Mouse (Mus musculus) forebrain, embryonic 12.5 days (tissue): ENCODE measurements around the gene Ankle2. TPM values are rescaled to one million over a fixed set of nuclear protein-coding genes. Genes with fewer than 3 reads are reported as not detected.

Experiments used
- ATAC-seq: fragments of 200-750 bp; cut with Nextera tagmentation; 2 replicates; pipeline ENCODE4 v1.8.0; 2017; ENCODE audit warnings: moderate TSS enrichment; ENCODE audit not compliant: low FRiP score
- H3K27ac ChIP-seq: fragments of 300-500 bp; sonication (generic); 2 replicates; pipeline ENCODE4 v1.5.1; 2016; ENCODE audit warnings: mild to moderate bottlenecking
- H3K27me3 ChIP-seq: fragments of 300-500 bp; sonication (generic); 2 replicates; pipeline ENCODE4 v1.6.1; 2016; ENCODE audit warnings: mild to moderate bottlenecking
- H3K36me3 ChIP-seq: fragments of 300-500 bp; sonication (generic); replicated peaks from 2 replicates; pipeline ENCODE4 v1.6.1; 2016; ENCODE audit warnings: mild to moderate bottlenecking
- H3K4me1 ChIP-seq: fragments of 300-500 bp; sonication (generic); 2 replicates; pipeline ENCODE4 v1.6.1; 2016
- H3K4me2 ChIP-seq: fragments of 300-500 bp; sonication (generic); 2 replicates; pipeline ENCODE4 v1.6.1; 2016; ENCODE audit warnings: mild to moderate bottlenecking, moderate library complexity
- H3K4me3 ChIP-seq: fragments of 300-500 bp; sonication (generic); replicated peaks from 2 replicates; pipeline ENCODE4 v1.5.1; 2016; ENCODE audit warnings: mild to moderate bottlenecking
- H3K9ac ChIP-seq: fragments of 300-500 bp; sonication (generic); 2 replicates; pipeline ENCODE4 v1.6.1; 2016; ENCODE audit warnings: mild to moderate bottlenecking
- H3K9me3 ChIP-seq: fragments of 300-500 bp; sonication (generic); 2 replicates; pipeline ENCODE4 v1.6.1; 2016
- WGBS: fragments of 180-500 bp; shearing (Covaris S2); methylation state at CpG from one replicate; pipeline ENCODE4 v1.1.7; 2016; 5-methylcytosine and 5-hydroxymethylcytosine counted together
- polyA plus RNA-seq: library from polyadenylated mRNA; unstranded; fragments of >200 nt; fragmentation: Nextera tagmentation; extraction: Ambion mirVana; gene quantifications from 2 replicates; pipeline ENCODE4 v1.2.1, GENCODE M21; 2016

Gene Ankle2
- polyA plus RNA-seq, 1 experiment from 2014 or later, result 37.3 TPM

DNA sequence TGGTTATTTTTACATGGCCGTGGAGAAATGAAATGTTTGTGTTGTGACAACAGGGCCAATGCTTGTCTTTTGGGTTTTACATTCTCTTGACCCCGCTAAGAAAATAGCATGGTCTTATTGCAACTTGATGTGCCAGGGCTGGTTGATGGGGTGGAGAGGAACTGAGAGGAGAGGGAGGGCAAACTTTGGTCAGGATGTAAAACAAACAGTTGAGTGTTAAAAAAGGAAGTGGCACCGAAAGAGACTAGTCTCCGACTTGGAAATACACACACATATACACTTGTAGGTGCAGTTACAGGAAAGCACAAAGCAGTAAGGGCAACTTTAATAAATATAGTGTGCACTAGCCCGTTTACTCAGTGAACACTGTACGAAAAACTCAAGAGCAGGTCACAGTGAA is 1.5 kb downstream of the Ankle2 start:
- 93% methylated on average over 6 of the region's 6 CpGs for WGBS
- H3K4me3 ChIP-seq, result peak overlapping the region; percentile 97; the same call in 1 of the 2 replicates

DNA sequence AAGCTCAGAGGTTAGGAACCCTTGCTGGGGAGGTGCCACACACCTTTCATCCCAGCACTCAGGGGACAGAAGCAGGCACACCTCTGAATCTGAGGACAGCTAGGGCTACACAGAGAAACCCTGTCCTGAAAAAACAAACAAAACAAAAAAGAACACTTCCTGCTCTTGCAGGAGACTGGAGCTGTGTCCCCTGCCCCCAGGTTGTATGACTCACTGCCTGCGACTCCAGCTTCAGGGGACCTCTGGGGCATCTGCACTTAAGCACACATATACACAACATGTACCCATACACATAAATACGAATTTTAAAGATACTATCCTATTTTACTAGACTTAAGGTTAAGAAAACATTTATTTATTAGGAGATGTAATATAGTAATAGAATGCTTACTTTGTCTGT is 13.3 kb downstream of the Ankle2 start:
- H3K4me1 ChIP-seq, result no peaks in the 10 kb centered on the region
- peaks cover 84% of the 10 kb centered on the region for H3K36me3 ChIP-seq
- H3K9me3 ChIP-seq, result no peaks in the 10 kb centered on the region
- no peak overlapping the region for H3K27ac ChIP-seq
- no peak for ATAC-seq
- no peak overlapping the region for H3K9ac ChIP-seq
- no peak overlapping the region for H3K4me2 ChIP-seq
- H3K27me3 ChIP-seq, result no peaks in the 10 kb centered on the region
- H3K4me3 ChIP-seq, result no peak overlapping the region
- 81% methylated on average over 2 of the region's 2 CpGs for WGBS

More for the DNA sequence above, 1.5 kb downstream of the Ankle2 start:
- no peak for ATAC-seq
- H3K9me3 ChIP-seq, result no peaks in the 10 kb centered on the region
- H3K27me3 ChIP-seq, result no peaks in the 10 kb centered on the region
- peaks cover 22% of the 10 kb centered on the region for H3K4me1 ChIP-seq
- no peak overlapping the region for H3K27ac ChIP-seq
- peaks cover 27% of the 10 kb centered on the region for H3K36me3 ChIP-seq
- peak overlapping the region; percentile 66 for H3K4me2 ChIP-seq
- no peak overlapping the region for H3K9ac ChIP-seq

DNA sequence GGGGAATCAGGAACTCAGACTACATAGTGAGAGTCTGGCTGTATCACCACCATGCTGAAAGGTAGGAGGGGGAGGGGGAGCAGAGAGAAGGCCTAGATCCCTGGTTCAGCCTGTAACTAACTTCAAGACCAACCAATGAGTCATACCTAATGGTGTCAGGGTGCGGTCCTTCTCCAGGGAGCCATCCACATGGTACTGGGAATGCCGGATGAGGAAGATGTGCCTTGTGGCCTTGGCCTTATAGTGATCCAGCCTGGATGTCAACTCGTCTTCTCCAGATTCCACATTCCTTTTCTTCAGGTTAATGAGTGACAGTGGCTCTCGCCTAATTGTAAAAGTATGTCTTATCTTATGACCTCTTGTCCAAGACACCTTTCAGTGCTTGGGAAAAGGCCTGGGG is 36.1 kb downstream of the Ankle2 start:
- WGBS, result 94% methylated on average over 4 of the region's 4 CpGs
- H3K4me1 ChIP-seq, result peaks cover 9% of the 10 kb centered on the region
- H3K4me2 ChIP-seq, result no peak overlapping the region
- H3K27me3 ChIP-seq, result no peaks in the 10 kb centered on the region
- H3K4me3 ChIP-seq, result no peak overlapping the region
- H3K9me3 ChIP-seq, result no peaks in the 10 kb centered on the region
- H3K9ac ChIP-seq, result no peak overlapping the region
- H3K27ac ChIP-seq, result no peak overlapping the region
- peaks cover 45% of the 10 kb centered on the region for H3K36me3 ChIP-seq
- ATAC-seq, result no peak

DNA sequence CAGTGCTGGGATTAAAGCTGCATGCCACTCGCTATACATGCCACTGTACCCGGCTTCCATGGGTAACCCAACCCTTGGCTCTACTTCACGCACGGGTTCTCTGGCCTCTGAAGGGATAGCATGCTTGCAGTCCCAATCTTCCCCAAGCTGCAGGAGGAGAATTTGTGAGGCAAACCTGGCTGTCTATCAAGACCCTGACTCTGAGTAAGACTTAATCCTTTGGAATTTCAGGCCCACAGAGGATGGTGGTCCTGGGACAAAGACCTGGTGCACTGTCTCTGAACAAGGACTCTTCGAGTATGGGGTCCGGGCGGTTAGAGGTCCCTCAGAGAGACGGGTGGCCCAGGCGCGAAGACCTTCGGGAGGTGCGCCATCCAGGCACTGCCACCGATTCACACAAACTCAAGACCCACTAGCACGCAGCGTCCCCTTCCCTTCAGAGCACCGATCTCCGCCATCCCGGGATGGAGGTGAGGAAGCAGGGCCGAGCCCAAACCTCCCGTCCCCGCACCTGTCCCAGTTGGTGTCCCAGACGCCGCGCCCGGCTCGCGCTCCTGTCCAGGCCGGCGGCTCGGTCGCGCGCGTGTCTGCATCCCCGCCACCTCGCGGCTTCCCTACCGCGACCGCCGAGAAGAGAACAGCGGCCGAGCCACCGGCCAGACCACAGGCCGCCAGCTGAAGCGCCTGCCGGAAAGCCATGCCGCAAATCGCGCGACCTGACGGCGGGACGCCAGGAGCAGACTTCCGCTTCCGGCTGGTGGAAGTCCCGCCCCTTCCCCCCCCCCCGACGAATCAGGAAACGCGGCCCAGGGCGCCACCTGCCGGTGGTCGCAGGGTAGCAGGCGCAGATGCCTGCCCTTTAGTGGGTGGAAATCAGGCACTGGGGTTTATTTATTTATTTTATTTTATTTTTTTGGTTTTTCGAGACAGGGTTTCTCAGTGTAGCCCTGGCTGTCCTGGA is 38.6 kb downstream of the Ankle2 start, which contains the start of gene Pgam5:
TSS of gene Pgam5 (minus strand) at position 773 of the 961 bp plus-strand sequence.
- Histone ChIP-seq H3K4me1 (peaks cover 9% of the 10 kb centered on the region), H3K9ac (peak within 1 kb of the TSS; percentile 90), H3K27me3 (no peaks in the 10 kb centered on the region), H3K27ac (peak within 1 kb of the TSS; percentile 74), H3K36me3 (peaks cover 31% of the 10 kb centered on the region), H3K9me3 (no peaks in the 10 kb centered on the region), H3K4me2 (peak within 1 kb of the TSS; percentile 96), H3K4me3 (peak within 1 kb of the TSS; percentile 97)
- WGBS, result under 1% methylated on average over 59 of the region's 66 CpGs
- ATAC-seq, result peak; percentile 86

DNA sequence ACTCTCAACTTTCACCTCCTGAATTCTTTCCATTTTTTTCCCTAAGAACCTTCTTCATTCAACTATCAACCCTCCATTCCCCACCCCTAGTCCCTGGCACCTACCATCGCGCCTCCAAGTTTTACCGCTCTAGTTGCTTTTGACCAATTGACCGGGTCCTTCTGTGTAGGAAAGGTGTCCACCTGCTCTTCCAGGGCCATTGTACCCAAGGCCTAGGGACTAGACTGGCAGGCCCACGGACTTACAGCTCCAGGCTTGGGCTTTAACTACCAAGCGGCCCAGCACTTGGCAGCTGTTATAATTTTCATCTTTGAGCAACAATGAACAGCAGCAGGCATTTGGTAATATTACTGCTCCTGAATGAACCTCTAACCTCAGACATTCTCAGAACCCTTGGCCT is 39.4 kb downstream of the Ankle2 start:
- no peak overlapping the region for H3K27ac ChIP-seq
- H3K4me3 ChIP-seq, result no peak overlapping the region
- H3K4me1 ChIP-seq, result peaks cover 9% of the 10 kb centered on the region
- H3K4me2 ChIP-seq, result no peak overlapping the region; the same call in 1 of the 2 replicates
- peak; percentile 31; the same call in 1 of the 2 replicates for ATAC-seq
- no peaks in the 10 kb centered on the region for H3K27me3 ChIP-seq
- WGBS, result 90% methylated on average over 6 of the region's 6 CpGs
- H3K9ac ChIP-seq, result no peak overlapping the region
- peaks cover 23% of the 10 kb centered on the region for H3K36me3 ChIP-seq
- H3K9me3 ChIP-seq, result no peaks in the 10 kb centered on the region

DNA sequence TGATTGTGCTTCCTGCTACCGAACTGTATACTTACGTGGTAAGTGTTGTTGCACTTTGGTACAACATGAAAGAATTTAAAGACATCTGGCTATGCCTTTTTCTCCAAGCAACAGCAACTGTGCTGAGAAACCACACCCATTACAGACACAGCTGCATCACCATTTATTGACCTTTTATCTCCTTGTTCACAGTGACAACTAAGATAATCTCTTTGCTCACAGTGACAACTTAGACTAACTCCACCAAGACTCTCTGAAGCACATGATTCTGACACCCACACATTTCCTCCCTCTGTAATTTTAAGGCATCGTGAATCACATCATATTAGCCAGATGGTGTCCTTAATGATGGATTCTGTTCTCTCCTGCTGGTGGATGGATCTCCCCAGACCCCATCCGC is 43.3 kb downstream of the Ankle2 start:
- H3K4me1 ChIP-seq, result peaks cover under 1% of the 10 kb centered on the region; the same call in 1 of the 2 replicates
- WGBS, result 84% methylated on average over 4 of the region's 4 CpGs
- no peaks in the 10 kb centered on the region for H3K9me3 ChIP-seq
- no peak overlapping the region for H3K4me2 ChIP-seq
- no peaks in the 10 kb centered on the region for H3K27me3 ChIP-seq
- ATAC-seq, result no peak
- H3K4me3 ChIP-seq, result no peak overlapping the region
- no peaks in the 10 kb centered on the region for H3K36me3 ChIP-seq
- no peak overlapping the region for H3K9ac ChIP-seq
- no peak overlapping the region for H3K27ac ChIP-seq

DNA sequence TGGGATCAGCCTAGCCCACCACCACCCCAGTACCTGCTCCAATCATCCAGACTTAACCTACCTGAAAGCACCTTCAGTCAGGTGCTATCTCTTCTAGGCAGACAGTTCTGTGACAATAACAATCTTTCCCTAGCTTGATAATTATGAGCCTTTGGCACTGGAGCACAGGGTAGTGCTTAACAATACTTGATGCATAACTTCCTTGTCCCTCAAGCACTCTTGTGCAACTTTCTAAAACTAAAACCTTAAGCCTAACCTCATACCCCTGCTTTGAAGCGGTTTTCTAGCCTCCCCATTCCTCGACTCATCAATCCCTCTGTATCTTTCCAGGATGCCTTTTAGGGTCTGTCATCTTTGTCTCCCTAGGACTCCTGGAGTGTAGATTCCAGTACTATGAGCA is 44.0 kb downstream of the Ankle2 start:
- H3K27ac ChIP-seq, result no peak overlapping the region
- no peak overlapping the region for H3K4me3 ChIP-seq
- H3K9me3 ChIP-seq, result no peaks in the 10 kb centered on the region
- ATAC-seq, result no peak
- H3K27me3 ChIP-seq, result no peaks in the 10 kb centered on the region
- WGBS, result 68% methylated on average over 2 of the region's 2 CpGs
- no peak overlapping the region for H3K9ac ChIP-seq
- H3K4me1 ChIP-seq, result no peaks in the 10 kb centered on the region
- no peaks in the 10 kb centered on the region for H3K36me3 ChIP-seq
- no peak overlapping the region for H3K4me2 ChIP-seq

DNA sequence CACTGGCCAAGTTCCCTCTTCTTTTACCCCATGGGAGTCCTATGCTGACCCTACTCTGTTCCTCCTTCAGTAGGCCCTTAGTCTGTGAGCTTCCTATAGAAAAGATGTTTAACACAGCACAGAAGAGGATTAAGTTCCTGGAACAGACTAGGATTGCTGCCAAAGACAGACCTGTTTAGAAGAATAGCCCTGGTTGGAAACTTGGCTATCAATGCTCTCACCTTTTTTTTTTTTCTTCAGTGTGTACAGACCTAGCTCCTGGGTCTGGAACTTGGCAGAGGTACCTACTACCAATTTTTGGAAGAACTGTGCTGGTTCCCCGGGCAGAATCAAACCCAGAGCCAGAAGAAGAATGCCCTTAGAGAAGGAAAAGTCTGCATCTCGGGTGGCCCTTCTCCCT is 45.6 kb downstream of the Ankle2 start:
- H3K4me1 ChIP-seq, result no peaks in the 10 kb centered on the region
- no peaks in the 10 kb centered on the region for H3K27me3 ChIP-seq
- H3K36me3 ChIP-seq, result no peaks in the 10 kb centered on the region
- 86% methylated on average over 2 of the region's 2 CpGs for WGBS
- no peak for ATAC-seq
- no peak overlapping the region for H3K27ac ChIP-seq
- H3K9me3 ChIP-seq, result no peaks in the 10 kb centered on the region
- H3K4me2 ChIP-seq, result no peak overlapping the region
- no peak overlapping the region for H3K9ac ChIP-seq
- no peak overlapping the region for H3K4me3 ChIP-seq

DNA sequence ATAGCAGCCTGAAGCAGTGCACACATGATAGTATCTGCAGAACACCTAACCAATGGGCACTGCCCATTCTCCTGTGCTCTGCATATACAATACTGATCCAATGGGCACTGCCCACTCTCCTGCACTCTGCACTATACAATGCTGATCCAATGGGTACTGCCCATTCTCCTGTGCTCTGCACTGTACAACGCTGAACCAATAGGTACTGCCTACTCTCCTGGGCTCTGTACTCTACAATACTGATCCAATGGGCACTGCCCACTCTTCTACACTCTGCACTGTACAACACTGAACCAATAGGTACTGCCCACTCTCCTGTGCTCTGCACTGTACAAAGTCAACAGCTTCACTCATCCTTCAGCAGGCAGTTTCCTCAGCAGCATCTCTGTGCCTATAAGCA is 46.1 kb downstream of the Ankle2 start:
- WGBS, result 91% methylated on average over 1 of the region's 1 CpGs
- no peak overlapping the region for H3K27ac ChIP-seq
- H3K9me3 ChIP-seq, result no peaks in the 10 kb centered on the region
- H3K4me3 ChIP-seq, result no peak overlapping the region
- no peaks in the 10 kb centered on the region for H3K27me3 ChIP-seq
- no peaks in the 10 kb centered on the region for H3K36me3 ChIP-seq
- ATAC-seq, result no peak
- H3K4me1 ChIP-seq, result no peaks in the 10 kb centered on the region
- no peak overlapping the region for H3K9ac ChIP-seq
- no peak overlapping the region for H3K4me2 ChIP-seq

DNA sequence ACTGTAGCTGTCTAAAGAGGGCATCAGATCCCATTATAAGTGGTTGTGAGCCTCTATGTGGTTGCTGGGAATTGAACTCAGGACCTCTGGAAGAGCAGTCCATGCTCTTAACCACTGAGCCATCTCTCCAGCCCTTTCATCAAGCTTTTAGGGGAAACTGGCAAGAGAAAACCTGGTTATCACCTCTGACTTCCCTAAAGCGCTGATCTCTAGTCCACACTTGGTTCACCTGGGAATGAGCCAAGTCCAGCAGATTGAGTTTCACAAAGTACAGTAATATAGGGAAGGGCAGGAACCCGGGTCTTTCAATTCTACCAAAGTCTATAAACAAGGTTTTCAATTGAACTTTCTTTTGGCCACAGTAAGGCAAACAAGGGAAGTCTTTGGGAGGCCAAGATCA is 51.2 kb downstream of the Ankle2 start:
- H3K4me3 ChIP-seq, result no peak overlapping the region
- peaks cover 10% of the 10 kb centered on the region for H3K4me1 ChIP-seq
- H3K27ac ChIP-seq, result no peak overlapping the region
- H3K36me3 ChIP-seq, result no peaks in the 10 kb centered on the region
- no peaks in the 10 kb centered on the region for H3K9me3 ChIP-seq
- 84% methylated on average over 2 of the region's 2 CpGs for WGBS
- H3K9ac ChIP-seq, result no peak overlapping the region
- no peak for ATAC-seq
- H3K4me2 ChIP-seq, result no peak overlapping the region
- peaks cover 20% of the 10 kb centered on the region for H3K27me3 ChIP-seq

DNA sequence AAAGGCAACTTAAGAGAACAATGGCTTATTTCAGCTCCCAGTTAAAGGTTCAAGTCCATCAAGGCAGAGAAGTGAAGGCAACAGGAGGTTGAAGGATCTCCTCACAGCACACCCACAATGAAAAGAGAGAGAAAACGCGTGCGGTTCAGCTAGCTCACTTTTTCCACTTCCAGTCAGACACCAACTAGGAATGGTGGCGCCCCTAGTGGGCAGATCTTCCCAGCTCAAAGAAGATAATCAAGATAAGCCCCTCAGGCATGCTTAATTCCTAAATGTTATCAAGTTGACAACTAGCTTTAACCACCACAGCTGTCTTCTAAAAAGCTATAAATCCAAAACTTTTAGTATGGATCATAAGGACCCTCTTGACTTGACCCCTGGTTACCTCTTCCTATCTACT is 53.7 kb downstream of the Ankle2 start:
- H3K27me3 ChIP-seq, result peaks cover 20% of the 10 kb centered on the region
- H3K36me3 ChIP-seq, result peaks cover 5% of the 10 kb centered on the region
- WGBS, result 9% methylated on average over 4 of the region's 4 CpGs
- no peak overlapping the region for H3K27ac ChIP-seq
- H3K4me1 ChIP-seq, result peaks cover 18% of the 10 kb centered on the region
- no peak overlapping the region for H3K9ac ChIP-seq
- ATAC-seq, result no peak
- H3K9me3 ChIP-seq, result no peaks in the 10 kb centered on the region
- no peak overlapping the region for H3K4me3 ChIP-seq
- no peak overlapping the region; the same call in 1 of the 2 replicates for H3K4me2 ChIP-seq

DNA sequence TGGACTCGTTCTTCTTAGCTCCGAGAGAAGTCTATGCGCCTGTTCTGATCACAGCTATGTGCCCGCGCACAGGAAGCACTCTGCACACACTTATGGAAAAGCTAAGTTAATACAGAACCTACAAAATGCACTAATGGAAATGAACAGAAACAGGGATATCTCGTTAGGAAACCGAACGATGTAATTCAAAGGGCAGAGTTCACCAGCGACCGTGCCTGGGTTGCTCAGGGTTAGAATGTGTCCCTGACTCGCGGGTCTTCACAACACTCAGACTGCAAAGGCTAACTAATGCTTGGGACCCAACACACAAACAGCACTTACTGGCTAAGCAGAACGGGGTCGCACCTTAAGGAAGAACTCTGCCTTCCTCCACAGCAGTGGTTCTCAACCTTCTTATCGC is 54.4 kb downstream of the Ankle2 start:
- Histone ChIP-seq H3K27ac (no peak overlapping the region), H3K4me2 (peak overlapping the region; percentile 92), H3K36me3 (peaks cover 12% of the 10 kb centered on the region), H3K4me1 (peaks cover 18% of the 10 kb centered on the region), H3K27me3 (peaks cover 20% of the 10 kb centered on the region), H3K9me3 (no peaks in the 10 kb centered on the region), H3K9ac (peak overlapping the region; percentile 80; the same call in 1 of the 2 replicates), H3K4me3 (peak overlapping the region; percentile 81)
- ATAC-seq, result no peak
- WGBS, result 11% methylated on average over 15 of the region's 15 CpGs
